Mouse (Mus musculus): ENCODE measurements around the gene Lrrc29.
A peak's percentile ranks its signal among the peaks of the same experiment; 100 is the strongest.

Lrrc29 gene

DNA sequence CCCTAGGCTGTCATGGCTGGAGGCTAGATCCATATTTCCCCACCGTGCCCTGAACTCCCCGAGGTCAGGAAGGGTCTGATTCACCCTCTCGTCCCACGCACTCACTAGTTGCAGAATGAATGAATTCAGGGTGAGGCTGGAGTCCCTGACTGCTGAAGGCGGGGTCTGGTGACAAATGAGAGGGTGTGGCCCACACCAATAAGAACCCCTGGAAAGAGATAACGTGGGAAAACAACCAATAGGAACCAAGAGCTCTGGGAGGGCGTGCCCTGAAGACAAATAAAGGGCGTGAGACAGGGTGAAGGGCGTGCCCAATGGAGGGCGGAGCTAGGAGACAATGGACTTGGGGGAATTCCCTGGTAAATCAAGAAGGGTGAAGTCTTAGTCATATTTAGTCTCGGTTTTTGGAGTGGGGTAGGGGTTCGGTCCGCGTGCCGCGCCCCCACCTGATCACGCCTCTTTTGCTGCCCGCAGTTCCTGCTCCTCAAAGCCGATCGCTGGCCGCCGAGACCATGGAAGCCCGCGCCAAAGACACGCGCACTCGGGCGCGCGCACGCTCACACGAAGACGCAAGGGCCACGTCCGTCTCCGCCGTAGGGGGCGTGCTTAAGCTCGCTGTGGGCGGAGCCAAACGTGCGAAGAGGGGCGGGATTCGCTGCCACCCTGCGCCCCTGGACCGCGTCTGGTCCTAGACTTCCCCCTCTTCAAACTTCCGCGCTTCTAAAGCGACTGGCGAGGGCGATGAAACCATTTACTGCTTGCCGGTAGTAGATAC is 36.9 kb downstream of the Lrrc29 start:
- peak; percentile 95 for DNase-seq

GRCm38 (mm10) chr8:105288231-105288630 is 37.8 kb downstream of the Lrrc29 start:
- no peak for DNase-seq

GRCm38 (mm10) chr8:105286907-105287306 is 39.2 kb downstream of the Lrrc29 start:
- no peak for DNase-seq

GRCm38 (mm10) chr8:105285514-105285913 is 40.6 kb downstream of the Lrrc29 start:
- DNase-seq = no peak

DNA sequence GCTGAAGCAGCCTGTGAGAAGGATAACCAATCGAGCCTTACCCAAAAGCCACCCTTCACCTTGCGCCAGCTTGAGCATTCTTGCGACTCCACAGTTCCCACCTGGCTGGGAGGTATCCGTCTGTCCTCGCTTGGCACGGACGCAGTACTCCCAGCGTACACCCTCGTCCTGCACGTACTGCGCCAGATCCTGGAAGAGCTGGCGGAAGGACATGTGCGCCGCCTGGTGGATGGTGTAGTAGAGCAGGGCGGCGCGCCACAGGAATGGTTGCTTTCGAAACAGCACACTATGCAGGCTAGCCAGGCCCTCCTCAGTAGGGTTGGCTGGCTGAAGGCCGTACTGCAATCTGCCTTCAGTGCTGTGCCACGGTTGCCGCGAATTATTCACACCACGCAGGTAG is 43.0 kb downstream of the Lrrc29 start:
- no peak for DNase-seq

DNA sequence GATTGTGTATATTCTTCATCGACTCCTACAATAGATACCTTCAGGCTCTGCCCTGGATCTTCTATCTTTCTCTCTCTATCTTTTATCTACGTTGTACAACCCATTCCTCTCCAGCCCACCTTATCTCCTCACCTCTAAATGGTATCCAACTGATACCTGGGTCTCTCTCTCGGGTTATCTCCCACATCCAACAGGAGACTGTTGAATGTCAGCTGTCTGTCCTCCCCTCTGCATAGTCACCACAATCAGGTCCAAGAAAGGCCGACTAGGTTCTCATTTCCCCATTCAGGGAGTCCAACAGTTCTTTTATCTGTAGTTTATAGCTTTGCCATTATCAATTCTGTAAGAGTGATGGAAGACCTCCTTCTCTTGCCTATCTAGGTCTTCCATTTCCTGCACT is 43.8 kb downstream of the Lrrc29 start:
- DNase-seq = no peak

DNA sequence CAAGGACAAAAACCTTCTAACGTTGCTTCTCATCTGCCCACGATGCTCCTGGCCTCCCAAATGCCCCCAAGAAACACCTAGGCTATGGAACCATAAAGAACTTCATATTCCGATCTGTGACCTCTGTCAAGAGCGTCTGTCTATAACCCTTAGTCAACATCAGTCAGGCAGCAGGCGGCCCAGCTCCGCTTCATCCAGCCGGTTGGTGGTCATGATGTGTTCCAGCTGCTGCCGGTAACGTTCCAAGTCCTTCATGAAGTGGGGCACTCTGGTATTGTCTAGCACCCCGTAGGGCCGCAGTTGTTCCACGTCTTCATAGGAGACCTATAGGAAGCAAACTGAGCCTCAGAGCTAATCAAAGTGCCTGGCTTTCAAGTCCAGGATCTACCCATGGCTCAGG is 44.3 kb downstream of the Lrrc29 start:
- no peak for DNase-seq

DNA sequence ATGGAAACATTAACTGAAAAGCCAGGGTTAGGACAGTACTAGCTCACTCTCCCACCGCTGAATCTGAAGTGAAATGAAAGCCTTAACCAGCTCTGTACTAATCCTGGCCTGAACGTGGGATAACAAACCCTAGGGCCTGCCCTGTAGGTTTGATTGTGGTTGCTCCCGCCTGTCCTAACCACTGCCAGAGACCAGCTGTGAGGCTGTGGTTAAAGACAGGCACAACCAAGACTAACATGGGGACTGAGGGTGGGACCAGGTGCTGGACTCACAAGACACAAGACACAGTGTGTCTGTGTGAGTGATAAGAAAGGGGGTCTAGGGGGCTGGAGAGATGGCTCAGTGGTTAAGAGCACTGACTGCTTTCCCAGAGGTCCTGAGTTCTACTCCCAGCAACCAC is 45.5 kb downstream of the Lrrc29 start:
- no peak for DNase-seq

DNA sequence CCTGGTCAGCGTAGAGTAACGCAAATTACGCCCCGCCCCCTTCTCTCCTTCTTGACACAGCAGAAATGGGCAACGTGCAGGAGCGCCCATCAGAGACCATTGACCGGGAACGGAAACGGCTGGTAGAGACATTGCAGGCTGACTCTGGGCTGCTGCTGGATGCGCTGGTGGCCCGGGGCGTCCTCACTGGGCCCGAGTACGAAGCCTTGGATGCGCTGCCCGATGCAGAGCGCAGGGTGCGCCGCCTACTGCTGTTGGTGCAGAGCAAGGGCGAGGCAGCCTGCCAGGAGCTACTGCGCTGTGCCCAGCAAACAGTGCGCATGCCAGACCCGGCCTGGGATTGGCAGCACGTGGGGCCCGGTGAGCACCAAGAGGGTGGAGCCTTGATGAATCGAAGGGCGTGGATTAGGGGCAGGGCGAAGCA is 47.2 kb downstream of the Lrrc29 start:
- peak; percentile 91 for DNase-seq

- peak; percentile 65 for DNase-seq
Observed at GRCm38 (mm10) chr8:105276292-105277120, 49.6 kb downstream of the Lrrc29 start.

DNA sequence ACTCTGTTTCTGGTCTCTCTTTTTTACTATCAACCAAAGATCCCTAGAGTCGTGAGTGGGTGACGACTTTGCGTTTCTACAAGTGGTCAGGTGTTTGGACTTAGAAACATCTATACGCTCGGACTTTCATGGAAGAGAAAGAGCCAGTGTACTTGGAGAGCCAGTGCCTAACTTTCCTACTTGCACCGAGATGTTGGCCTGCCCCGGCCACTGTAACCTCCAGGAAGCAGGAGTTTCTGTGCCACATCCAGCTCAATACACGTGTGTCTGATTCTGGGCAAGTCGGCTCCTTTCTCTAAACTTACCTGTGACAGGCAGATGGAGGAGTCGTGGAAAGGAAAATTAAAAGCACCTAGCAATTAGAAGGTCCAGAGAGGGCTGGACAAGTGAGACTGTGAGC is 50.2 kb downstream of the Lrrc29 start, which contains the start of gene Nol3:
TSS of gene Nol3 (plus strand) at position 301 of the 400 bp plus-strand sequence.
- no peak for DNase-seq

GRCm38 (mm10) chr8:105275387-105275786 is 50.7 kb downstream of the Lrrc29 start:
- no peak for DNase-seq

GRCm38 (mm10) chr8:105270916-105271186 is 55.2 kb downstream of the Lrrc29 start:
- no peak for DNase-seq

GRCm38 (mm10) chr8:105270101-105270915 is 55.8 kb downstream of the Lrrc29 start:
- no peak for DNase-seq

DNA sequence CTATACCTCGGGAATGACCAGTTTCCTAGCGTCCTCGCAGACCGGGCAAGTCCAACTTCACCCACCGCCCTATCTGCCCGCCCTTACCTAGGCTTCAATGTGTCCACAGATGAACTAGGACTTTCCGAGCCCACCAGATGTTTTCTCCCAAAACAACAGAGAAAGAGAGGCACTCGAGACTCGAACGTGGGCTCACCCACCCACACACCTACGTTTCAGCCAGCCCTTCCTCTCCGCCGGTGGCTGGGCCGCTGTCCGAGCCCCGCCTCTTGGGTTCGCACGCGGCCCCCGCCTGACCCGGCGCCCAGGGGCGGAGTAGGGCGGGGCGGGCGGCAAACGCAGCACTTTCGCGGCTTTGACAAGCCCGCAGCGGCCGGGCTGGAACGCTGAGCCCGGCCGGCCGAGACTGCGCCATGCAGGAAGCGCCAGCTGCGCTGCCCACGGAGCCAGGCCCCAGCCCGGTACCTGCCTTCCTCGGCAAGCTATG is 56.6 kb downstream of the Lrrc29 start, which contains the start of gene Hsf4:
TSS of gene Hsf4 (plus strand) at position 341 of the 487 bp plus-strand sequence.
- DNase-seq = peak; percentile 73

DNA sequence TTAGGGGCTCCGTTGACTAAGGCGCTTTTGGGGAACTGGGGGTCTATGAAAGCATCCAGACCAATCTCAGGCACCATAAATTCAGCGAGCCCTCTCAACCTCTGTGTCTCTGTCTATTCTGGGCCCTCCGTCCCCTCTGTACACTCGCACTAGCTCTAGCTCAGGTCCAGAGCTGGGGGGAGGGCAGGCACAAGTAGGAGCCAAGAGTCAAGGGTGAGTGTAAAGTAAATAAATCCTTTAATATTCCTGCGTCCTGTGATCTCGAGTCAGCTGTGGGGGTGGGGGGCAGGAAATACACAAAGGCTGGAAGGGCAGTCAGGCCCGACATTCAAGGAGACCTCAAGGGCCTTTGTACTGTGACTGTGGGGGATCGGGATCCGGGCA is 57.0 kb downstream of the Lrrc29 start:
- DNase-seq = no peak

DNA sequence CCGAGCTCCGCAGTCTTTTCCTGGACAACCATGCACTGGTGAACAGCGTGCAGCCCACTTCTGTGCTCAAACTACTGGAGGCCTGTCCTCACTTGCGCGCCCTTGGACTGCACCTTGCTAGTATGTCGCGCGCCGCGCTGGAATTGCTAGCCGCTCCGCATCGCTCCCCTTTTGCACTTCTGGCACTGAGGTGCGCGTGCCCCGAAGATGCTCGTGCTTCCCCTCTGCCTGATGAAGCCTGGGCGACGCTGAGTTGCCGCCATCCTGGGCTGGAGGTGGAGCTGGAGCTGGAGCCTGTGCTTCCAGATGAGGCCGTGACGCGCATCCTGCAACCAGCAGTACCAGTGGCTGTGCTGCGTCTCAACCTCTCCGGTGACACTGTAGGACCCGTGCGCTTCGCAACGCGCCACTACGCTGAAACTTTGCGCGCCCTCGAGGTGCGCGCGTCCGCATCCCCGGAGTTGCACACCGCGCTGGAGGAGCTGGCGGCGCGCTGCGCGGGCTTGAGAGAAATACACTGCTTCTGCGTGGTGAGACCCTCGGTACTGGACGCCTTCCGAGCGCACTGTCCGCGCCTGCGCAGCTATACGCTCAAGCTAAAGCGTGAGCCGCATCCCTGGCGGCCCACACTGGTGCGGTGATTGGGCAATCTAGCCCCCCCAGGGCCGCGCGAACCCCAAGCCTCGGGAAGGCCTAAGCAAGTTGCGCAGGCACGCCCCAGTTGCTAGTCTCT is 57.6 kb downstream of the Lrrc29 start:
- DNase-seq = peak; percentile 92

DNA sequence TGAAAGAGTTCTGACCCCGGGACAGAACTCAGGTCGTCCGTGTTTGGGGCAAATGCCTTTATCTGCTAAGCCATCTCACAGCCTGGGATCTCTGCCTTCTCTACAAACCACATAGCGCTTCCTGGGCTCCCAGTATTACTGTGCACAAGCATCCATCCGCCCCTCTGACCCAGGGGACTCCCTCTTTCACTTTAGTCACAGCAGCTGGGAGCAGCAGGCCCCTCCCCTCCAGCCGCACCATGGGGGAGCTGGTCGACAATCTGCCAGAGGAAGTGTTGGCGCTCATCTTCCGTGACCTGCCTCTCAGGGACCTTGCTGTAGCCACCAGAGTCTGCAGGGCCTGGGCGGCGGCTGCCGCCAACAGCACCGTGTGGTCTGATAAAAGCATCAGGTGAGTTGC is 59.3 kb downstream of the Lrrc29 start:
- no peak for DNase-seq

DNA sequence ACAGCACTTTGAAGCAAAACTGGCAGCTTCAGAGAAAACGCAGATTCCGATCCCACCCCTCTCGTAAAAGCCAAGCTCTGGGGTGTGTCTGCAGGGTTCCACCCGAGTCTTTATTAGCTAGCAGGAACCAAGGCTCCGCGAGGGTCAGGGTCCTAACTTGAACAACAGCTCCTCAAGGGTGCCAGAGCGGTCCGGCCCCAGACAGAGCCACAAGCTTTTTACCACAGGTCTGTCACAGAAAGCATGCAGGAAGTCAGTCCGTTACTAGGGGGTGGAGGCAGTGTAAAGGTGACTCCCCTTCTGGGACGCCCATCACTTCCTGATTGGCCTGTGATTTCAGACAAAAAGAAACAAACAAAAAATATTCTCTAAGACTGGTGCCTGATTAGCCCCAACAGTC is 61.0 kb downstream of the Lrrc29 start:
- DNase-seq = no peak

DNA sequence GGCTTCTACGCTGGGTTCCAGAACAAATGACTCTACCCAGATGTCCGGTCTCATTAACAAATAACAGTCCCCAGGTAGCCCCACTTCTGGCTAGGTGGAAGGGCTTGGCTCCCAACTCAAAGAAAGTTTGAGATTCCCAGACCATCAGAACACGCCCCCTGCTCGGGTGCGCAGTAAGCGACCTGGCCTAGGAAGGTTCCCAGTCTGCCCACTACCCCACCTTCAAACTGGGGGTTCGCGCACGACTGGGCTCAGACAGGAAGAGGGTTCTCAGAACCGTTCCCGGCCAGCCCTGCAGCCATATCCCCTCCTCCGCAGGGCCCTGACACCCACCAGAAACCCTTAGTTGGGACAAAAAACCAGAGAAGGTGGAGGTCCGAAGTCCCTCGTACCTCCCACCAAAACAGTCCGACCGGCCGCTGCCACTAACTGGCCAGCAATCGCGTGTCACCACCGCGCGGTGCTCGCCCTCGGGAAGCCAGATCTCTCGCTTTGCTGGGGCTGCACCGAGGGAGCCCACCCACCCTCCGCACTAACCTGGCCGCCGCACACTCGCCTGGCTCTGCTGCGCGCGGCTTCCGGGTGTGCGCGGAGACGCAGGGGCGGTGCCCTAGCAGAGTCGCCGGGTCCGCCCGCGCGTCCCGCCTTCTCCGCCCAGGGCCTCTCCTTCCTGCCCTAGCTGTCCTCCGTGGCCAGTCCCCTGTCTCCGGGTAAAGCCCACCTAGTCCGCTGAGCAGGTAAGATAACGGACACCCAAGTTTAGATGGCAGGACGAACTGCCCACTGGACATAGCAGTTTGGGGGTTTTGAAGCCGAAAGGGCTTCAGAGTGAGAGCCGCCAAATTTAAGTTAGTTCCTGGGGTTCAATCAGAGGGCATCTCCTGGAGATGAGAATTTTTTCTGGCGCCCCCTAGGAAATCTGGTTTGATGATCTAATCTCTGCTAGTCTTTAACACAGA is 61.8 kb downstream of the Lrrc29 start, which contains the start of the genes Tradd and Fbxl8:
TSS of gene Tradd (minus strand) at position 586 of the 959 bp plus-strand sequence.
TSS of gene Fbxl8 (plus strand) at position 625 of the 959 bp plus-strand sequence.
- no peak for DNase-seq
